In genomic region chr10:109664629-109665317, GRCm38 (mm10) we compare ENCODE assay signal across 8 mouse cellular contexts.
A peak's percentile ranks its signal among the peaks of the same experiment; 100 is the strongest.
DNase-seq lines count a peak whose midpoint lies in the region; ATAC-seq and TF ChIP-seq lines count a peak whose summit lies in the region.

No protein-coding gene starts in this region.

- H3K9ac ChIP-seq in embryonic facial prominence, embryonic 13.5 days: no peak overlapping the region
- 0 out of 2 replicates have a peak overlapping the region, but pooled peaks have one; percentile 22 for H3K9ac ChIP-seq in heart, embryonic 15.5 days
- H3K9ac ChIP-seq in liver, embryonic 14.5 days (replicated peaks): no peak overlapping the region

- no peak overlapping the region for H3K4me3 ChIP-seq in E14TG2a.4 (replicated peaks; ENCODE audit: low read length)
- H3K4me3 ChIP-seq in embryonic facial prominence, embryonic 13.5 days: peak overlapping the region; percentile 12; the same call in 1 of the 2 replicates
- H3K4me3 ChIP-seq in heart, embryonic 15.5 days: peak overlapping the region; percentile 31
- H3K4me3 ChIP-seq in liver, embryonic 14.5 days (ENCODE audit: insufficient read depth in 1 of 2, low read depth in 2 of 2, low read length in 2 of 2): no peak overlapping the region

- H3K36me3 ChIP-seq in E14TG2a.4 (ENCODE audit: insufficient read depth, low read length): no peaks in the 10 kb centered on the region
- H3K36me3 ChIP-seq in embryonic facial prominence, embryonic 13.5 days: no peaks in the 10 kb centered on the region
- H3K36me3 ChIP-seq in heart, embryonic 15.5 days: no peaks in the 10 kb centered on the region
- H3K36me3 ChIP-seq in liver, embryonic 14.5 days (replicated peaks; ENCODE audit: control insufficient read depth, insufficient read depth, low read depth): no peaks in the 10 kb centered on the region

- H3K27me3 ChIP-seq in E14TG2a.4 (ENCODE audit: insufficient read depth, low read length): no peaks in the 10 kb centered on the region
- H3K27me3 ChIP-seq in embryonic facial prominence, embryonic 13.5 days: no peaks in the 10 kb centered on the region
- no peaks in the 10 kb centered on the region for H3K27me3 ChIP-seq in heart, embryonic 15.5 days
- H3K27me3 ChIP-seq in liver, embryonic 14.5 days (ENCODE audit: control insufficient read depth, insufficient read depth, low read length): no peaks in the 10 kb centered on the region

- H3K9me3 ChIP-seq in E14TG2a.4 (ENCODE audit: low read length): peaks cover 4% of the 10 kb centered on the region; the same call in 1 of the 2 replicates
- H3K9me3 ChIP-seq in embryonic facial prominence, embryonic 13.5 days: no peaks in the 10 kb centered on the region
- no peaks in the 10 kb centered on the region for H3K9me3 ChIP-seq in heart, embryonic 15.5 days (replicated peaks)
- no peaks in the 10 kb centered on the region for H3K9me3 ChIP-seq in liver, embryonic 14.5 days (ENCODE audit: control insufficient read depth, low read length)

- ATAC-seq in embryonic facial prominence, embryonic 13.5 days (ENCODE audit: insufficient number of reproducible peaks, insufficient read depth, low FRiP score, low TSS enrichment, low read depth): no peak
- ATAC-seq in heart, embryonic 15.5 days (replicated peaks; ENCODE audit: insufficient number of reproducible peaks, insufficient read depth, low FRiP score, low read depth): no peak
- no peak for ATAC-seq in liver, embryonic 14.5 days (ENCODE audit: insufficient read depth)
- no peak for ATAC-seq in activated CD4-positive, CD25-positive, alpha-beta regulatory T cell, adult 4 months

- TF ChIP-seq EP300 in liver, embryonic 14.5 days (IDR thresholded peaks at IDR 0.05; ENCODE audit: low read depth): no peak

- peak; percentile 78 to 84 for DNase-seq in adrenal gland, postnatal 36 days
- peak; percentile 30 to 79 for DNase-seq in kidney, postnatal 36 days
- DNase-seq in liver, embryonic 14.5 days (ENCODE audit: low read depth in 3 of 3, low spot score in 3 of 3): peak; percentile 7 to 9 (median 7)
- DNase-seq in ovary, adult 18-20 months (ENCODE audit: low spot score): peak; percentile 45

- H3K27ac ChIP-seq in embryonic facial prominence, embryonic 13.5 days: no peak overlapping the region
- H3K27ac ChIP-seq in heart, embryonic 15.5 days: no peak overlapping the region
- H3K27ac ChIP-seq in liver, embryonic 14.5 days: no peak overlapping the region

- 36% methylated on average over 14 of the region's 14 CpGs for WGBS in embryonic facial prominence, embryonic 13.5 days
- 28% methylated on average over 14 of the region's 14 CpGs for WGBS in heart, embryonic 15.5 days
- 22% methylated on average over 14 of the region's 14 CpGs for WGBS in liver, embryonic 14.5 days (ENCODE audit: insufficient replicate concordance)

- no peaks in the 10 kb centered on the region; the same call in 1 of the 2 replicates for H3K4me1 ChIP-seq in E14TG2a.4 (replicated peaks; ENCODE audit: low read depth, low read length)
- H3K4me1 ChIP-seq in embryonic facial prominence, embryonic 13.5 days: no peaks in the 10 kb centered on the region
- H3K4me1 ChIP-seq in heart, embryonic 15.5 days (replicated peaks): no peaks in the 10 kb centered on the region
- no peaks in the 10 kb centered on the region for H3K4me1 ChIP-seq in liver, embryonic 14.5 days (replicated peaks; ENCODE audit: control insufficient read depth in 2 of 2, insufficient read depth in 2 of 2, low read length in 1 of 2)

- H3K4me2 ChIP-seq in embryonic facial prominence, embryonic 13.5 days: peak overlapping the region; percentile 46
- peak overlapping the region; percentile 50 for H3K4me2 ChIP-seq in heart, embryonic 15.5 days
- no peak overlapping the region for H3K4me2 ChIP-seq in liver, embryonic 14.5 days (ENCODE audit: low read depth)

- peak; percentile 78 for TF ChIP-seq CTCF in E14TG2a.4 (conservative IDR thresholded peaks at IDR 0.05; ENCODE audit: low read length)
- TF ChIP-seq CTCF in liver, embryonic 14.5 days (IDR thresholded peaks at IDR 0.05; ENCODE audit: low read depth): peak; percentile 73

Comparison
In these comparisons a context has a peak if more than half of its experiments do, and no peak if none do; other contexts are left out.
1. H3K4me3 ChIP-seq: peak in embryonic facial prominence, embryonic 13.5 days (single experiment) and heart, embryonic 15.5 days (single experiment); none in E14TG2a.4 (single experiment) and liver, embryonic 14.5 days (0 of 2).
2. DNase-seq: peak in every context shown above with its lines; median percentile 81 in adrenal gland, postnatal 36 days; 54 in kidney, postnatal 36 days; 45 in ovary, adult 18-20 months; 7 in liver, embryonic 14.5 days.